Mouse (Mus musculus): ENCODE measurements around the gene Ttc7b. TPM values are rescaled to one million over a fixed set of nuclear protein-coding genes. Genes with fewer than 3 reads are reported as not detected.

Ttc7b gene
- polyA plus RNA-seq, 1 experiment from 2014 or later, result 1.0 TPM

GRCm38 (mm10) chr12:100429414-100430114 is 91.1 kb downstream of the Ttc7b start:
- no peaks in the 10 kb centered on the region for H3K9me3 ChIP-seq (replicated peaks)
- H3K4me3 ChIP-seq (replicated peaks), result no peak overlapping the region
- no peaks in the 10 kb centered on the region for H3K27me3 ChIP-seq
- H3K4me1 ChIP-seq (replicated peaks), result no peaks in the 10 kb centered on the region
- H3K9ac ChIP-seq, result no peak overlapping the region
- no peak overlapping the region for H3K4me2 ChIP-seq
- H3K27ac ChIP-seq (replicated peaks), result no peak overlapping the region
- H3K36me3 ChIP-seq (replicated peaks), result no peaks in the 10 kb centered on the region
- 78% methylated on average over 6 of the region's 6 CpGs for WGBS (ENCODE audit: insufficient replicate concordance)
- no peak for ATAC-seq (ENCODE audit: insufficient read depth)

- no peaks in the 10 kb centered on the region for H3K4me1 ChIP-seq (replicated peaks)
- no peak for ATAC-seq (ENCODE audit: insufficient read depth)
- WGBS (ENCODE audit: insufficient replicate concordance), result 55% methylated on average over 4 of the region's 4 CpGs
- H3K9ac ChIP-seq, result no peak overlapping the region
- H3K36me3 ChIP-seq (replicated peaks), result no peaks in the 10 kb centered on the region
- no peaks in the 10 kb centered on the region for H3K9me3 ChIP-seq (replicated peaks)
- no peak overlapping the region for H3K4me2 ChIP-seq
- no peaks in the 10 kb centered on the region for H3K27me3 ChIP-seq
- H3K4me3 ChIP-seq (replicated peaks), result no peak overlapping the region
- no peak overlapping the region for H3K27ac ChIP-seq (replicated peaks)
These were observed 92.4 kb downstream of the Ttc7b start for GRCm38 (mm10) chr12:100428183-100428582.

GRCm38 (mm10) chr12:100426212-100426611 is 94.4 kb downstream of the Ttc7b start:
- Histone ChIP-seq H3K27ac (replicated peaks) (no peak overlapping the region), H3K27me3 (no peaks in the 10 kb centered on the region), H3K9me3 (replicated peaks) (no peaks in the 10 kb centered on the region), H3K36me3 (replicated peaks) (no peaks in the 10 kb centered on the region), H3K4me2 (no peak overlapping the region), H3K4me3 (replicated peaks) (no peak overlapping the region), H3K4me1 (replicated peaks) (peaks cover 5% of the 10 kb centered on the region; the same call in 1 of the 2 replicates), H3K9ac (no peak overlapping the region)
- 51% methylated on average over 4 of the region's 4 CpGs for WGBS (ENCODE audit: insufficient replicate concordance)
- ATAC-seq (ENCODE audit: insufficient read depth), result no peak

- ATAC-seq (ENCODE audit: insufficient read depth), result no peak
- no peak overlapping the region for H3K27ac ChIP-seq (replicated peaks)
- WGBS (ENCODE audit: insufficient replicate concordance), result 76% methylated on average over 6 of the region's 6 CpGs
These were observed 95.6 kb downstream of the Ttc7b start for GRCm38 (mm10) chr12:100425028-100425427.

GRCm38 (mm10) chr12:100422286-100422820 is 98.3 kb downstream of the Ttc7b start:
- H3K27me3 ChIP-seq, result no peaks in the 10 kb centered on the region
- peaks cover 5% of the 10 kb centered on the region; the same call in 1 of the 2 replicates for H3K4me1 ChIP-seq (replicated peaks)
- no peak overlapping the region for H3K9ac ChIP-seq
- 58% methylated on average over 6 of the region's 6 CpGs for WGBS (ENCODE audit: insufficient replicate concordance)
- H3K9me3 ChIP-seq (replicated peaks), result no peaks in the 10 kb centered on the region
- H3K4me2 ChIP-seq, result no peak overlapping the region
- H3K4me3 ChIP-seq (replicated peaks), result no peak overlapping the region
- no peaks in the 10 kb centered on the region for H3K36me3 ChIP-seq (replicated peaks)
- ATAC-seq (ENCODE audit: insufficient read depth), result no peak
- H3K27ac ChIP-seq (replicated peaks), result no peak overlapping the region

More at GRCm38 (mm10) chr12:100425028-100425427, 95.6 kb downstream of the Ttc7b start:
- Histone ChIP-seq H3K36me3 (replicated peaks) (no peaks in the 10 kb centered on the region), H3K27me3 (no peaks in the 10 kb centered on the region), H3K9ac (no peak overlapping the region), H3K4me3 (replicated peaks) (no peak overlapping the region), H3K4me1 (replicated peaks) (peaks cover 5% of the 10 kb centered on the region; the same call in 1 of the 2 replicates), H3K4me2 (no peak overlapping the region), H3K9me3 (replicated peaks) (no peaks in the 10 kb centered on the region)

- H3K4me1 ChIP-seq (replicated peaks), result peaks cover 5% of the 10 kb centered on the region; the same call in 1 of the 2 replicates
- ATAC-seq (ENCODE audit: insufficient read depth), result no peak
- no peaks in the 10 kb centered on the region for H3K27me3 ChIP-seq
- no peaks in the 10 kb centered on the region for H3K36me3 ChIP-seq (replicated peaks)
- 62% methylated on average over 6 of the region's 6 CpGs for WGBS (ENCODE audit: insufficient replicate concordance)
- no peak overlapping the region for H3K27ac ChIP-seq (replicated peaks)
- no peak overlapping the region for H3K4me3 ChIP-seq (replicated peaks)
- H3K4me2 ChIP-seq, result no peak overlapping the region
- H3K9ac ChIP-seq, result no peak overlapping the region
- H3K9me3 ChIP-seq (replicated peaks), result no peaks in the 10 kb centered on the region
These were observed 99.1 kb downstream of the Ttc7b start for GRCm38 (mm10) chr12:100421538-100421937.

GRCm38 (mm10) chr12:100420903-100421302 is 99.7 kb downstream of the Ttc7b start:
- WGBS (ENCODE audit: insufficient replicate concordance), result 68% methylated on average over 6 of the region's 6 CpGs
- H3K4me2 ChIP-seq, result no peak overlapping the region

GRCm38 (mm10) chr12:100419946-100420874 is 100.4 kb downstream of the Ttc7b start:
- H3K27me3 ChIP-seq, result no peaks in the 10 kb centered on the region
- H3K9ac ChIP-seq, result no peak overlapping the region
- H3K36me3 ChIP-seq (replicated peaks), result no peaks in the 10 kb centered on the region
- H3K9me3 ChIP-seq (replicated peaks), result no peaks in the 10 kb centered on the region
- no peak overlapping the region for H3K4me2 ChIP-seq
- peaks cover 5% of the 10 kb centered on the region; the same call in 1 of the 2 replicates for H3K4me1 ChIP-seq (replicated peaks)
- H3K4me3 ChIP-seq (replicated peaks), result no peak overlapping the region
- H3K27ac ChIP-seq (replicated peaks), result no peak overlapping the region
- ATAC-seq (ENCODE audit: insufficient read depth), result no peak
- 59% methylated on average over 9 of the region's 9 CpGs for WGBS (ENCODE audit: insufficient replicate concordance)

More at GRCm38 (mm10) chr12:100420903-100421302, 99.7 kb downstream of the Ttc7b start:
- Histone ChIP-seq H3K27ac (replicated peaks) (no peak overlapping the region), H3K36me3 (replicated peaks) (no peaks in the 10 kb centered on the region), H3K4me3 (replicated peaks) (no peak overlapping the region), H3K27me3 (no peaks in the 10 kb centered on the region), H3K4me1 (replicated peaks) (peaks cover 5% of the 10 kb centered on the region; the same call in 1 of the 2 replicates), H3K9me3 (replicated peaks) (no peaks in the 10 kb centered on the region), H3K9ac (no peak overlapping the region)
- ATAC-seq (ENCODE audit: insufficient read depth), result no peak

- no peaks in the 10 kb centered on the region for H3K36me3 ChIP-seq (replicated peaks)
- H3K9ac ChIP-seq, result no peak overlapping the region
- no peak for ATAC-seq (ENCODE audit: insufficient read depth)
- 59% methylated on average over 6 of the region's 6 CpGs for WGBS (ENCODE audit: insufficient replicate concordance)
- no peaks in the 10 kb centered on the region for H3K9me3 ChIP-seq (replicated peaks)
- no peak overlapping the region for H3K27ac ChIP-seq (replicated peaks)
- no peak overlapping the region for H3K4me3 ChIP-seq (replicated peaks)
- H3K4me2 ChIP-seq, result no peak overlapping the region
- H3K27me3 ChIP-seq, result no peaks in the 10 kb centered on the region
- no peaks in the 10 kb centered on the region for H3K4me1 ChIP-seq (replicated peaks)
These were observed 104.8 kb downstream of the Ttc7b start for GRCm38 (mm10) chr12:100415802-100416201.

GRCm38 (mm10) chr12:100414717-100415398 is 105.8 kb downstream of the Ttc7b start:
- 71% methylated on average over 14 of the region's 14 CpGs for WGBS (ENCODE audit: insufficient replicate concordance)
- no peak overlapping the region for H3K4me3 ChIP-seq (replicated peaks)

More at GRCm38 (mm10) chr12:100414717-100415398, 105.8 kb downstream of the Ttc7b start:
- no peak for ATAC-seq (ENCODE audit: insufficient read depth)
- Histone ChIP-seq H3K27ac (replicated peaks) (no peak overlapping the region), H3K4me2 (no peak overlapping the region), H3K9me3 (replicated peaks) (no peaks in the 10 kb centered on the region), H3K36me3 (replicated peaks) (no peaks in the 10 kb centered on the region), H3K27me3 (no peaks in the 10 kb centered on the region), H3K4me1 (replicated peaks) (no peaks in the 10 kb centered on the region), H3K9ac (no peak overlapping the region)
